Mouse (Mus musculus): ENCODE measurements around the gene Ano10. TPM values are rescaled to one million over a fixed set of nuclear protein-coding genes. Genes with fewer than 3 reads are reported as not detected.

The Ano10 gene
- polyA plus RNA-seq, 1 experiment from 2014 or later, result 40.5 TPM

DNA sequence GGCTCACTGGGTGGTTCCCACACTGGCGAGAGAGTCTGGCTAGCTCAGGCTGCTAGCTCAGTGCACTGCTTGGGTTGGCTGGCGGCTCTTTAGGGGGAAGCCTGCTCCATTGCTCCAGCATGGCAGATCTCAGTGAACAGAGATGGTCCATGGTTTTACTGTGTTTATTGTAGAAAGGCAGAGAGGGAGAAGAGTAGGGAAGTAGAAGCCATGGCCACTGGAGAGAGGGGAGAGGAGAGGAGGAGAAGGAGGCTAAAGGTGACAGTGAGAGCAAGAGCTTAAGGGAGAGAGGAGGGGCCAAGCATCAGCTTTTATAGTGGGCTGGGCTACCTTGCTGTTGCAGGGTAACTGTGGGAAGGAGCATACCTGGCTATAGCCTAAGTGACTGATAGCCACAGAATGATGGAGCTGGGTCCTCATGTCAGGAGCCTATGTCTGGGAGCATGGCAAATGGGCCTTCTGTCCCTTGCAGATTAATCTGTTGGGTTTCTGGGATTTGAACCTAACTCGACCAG lies 166.9 kb downstream of the Ano10 start:
- ATAC-seq (ENCODE audit: low FRiP score, low read depth), result no peak
- WGBS, result 69% methylated on average over 3 of the region's 3 CpGs
- Histone ChIP-seq H3K27me3 (no peaks in the 10 kb centered on the region), H3K4me2 (no peak overlapping the region), H3K4me1 (replicated peaks) (peaks cover 20% of the 10 kb centered on the region; the same call in 1 of the 2 replicates), H3K36me3 (no peaks in the 10 kb centered on the region), H3K9me3 (no peaks in the 10 kb centered on the region), H3K9ac (no peak overlapping the region), H3K4me3 (no peak overlapping the region), H3K27ac (replicated peaks) (no peak overlapping the region)

DNA sequence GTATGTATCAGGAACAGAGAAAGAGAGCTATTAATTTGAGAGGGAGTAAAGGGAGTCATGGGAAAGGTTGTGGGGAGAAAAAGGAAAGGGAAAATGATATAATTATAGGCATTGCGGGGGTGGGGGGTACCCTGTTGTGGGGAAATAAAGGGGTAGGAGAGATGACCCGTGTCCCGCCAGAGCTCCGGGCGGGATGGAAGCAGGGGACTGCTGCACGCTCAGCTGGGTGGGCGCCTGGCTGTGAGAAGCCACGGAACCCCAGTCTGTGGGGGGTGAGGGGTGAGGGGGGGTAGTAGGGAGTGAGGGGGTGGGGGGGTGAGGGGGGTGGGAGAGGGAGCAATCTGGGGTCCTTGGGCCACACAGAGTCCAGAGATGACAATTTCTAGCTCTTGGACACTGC lies 167.4 kb downstream of the Ano10 start:
- H3K27me3 ChIP-seq, result no peaks in the 10 kb centered on the region
- peaks cover 20% of the 10 kb centered on the region; the same call in 1 of the 2 replicates for H3K4me1 ChIP-seq (replicated peaks)
- no peak overlapping the region for H3K9ac ChIP-seq
- peak; percentile 51; the same call in 1 of the 2 replicates for ATAC-seq (ENCODE audit: low FRiP score, low read depth)
- no peak overlapping the region for H3K4me2 ChIP-seq
- WGBS, result 87% methylated on average over 5 of the region's 8 CpGs
- no peaks in the 10 kb centered on the region for H3K36me3 ChIP-seq
- H3K27ac ChIP-seq (replicated peaks), result no peak overlapping the region
- no peak overlapping the region for H3K4me3 ChIP-seq
- no peaks in the 10 kb centered on the region for H3K9me3 ChIP-seq

Small RNA genes within 50 kb of the gene (microRNA-seq; reads per million reads assigned to microRNA genes)
- gene Mir8106, result not detected

Other genes starting within 250 kb of the Ano10 start
- 71.9 and 80.2 TPM in 2 replicates for gene Snrk, start 177.2 kb downstream of the Ano10 start, polyA plus RNA-seq (2015; fragmentation: Nextera tagmentation; extraction: Ambion mirVana)
- gene Abhd5, start 57.2 kb upstream of the Ano10 start, polyA plus RNA-seq (2015; fragmentation: Nextera tagmentation; extraction: Ambion mirVana), result 22.4 and 26.1 TPM in 2 replicates